Comparison of ENCODE assay signal across 8 mouse cellular contexts in genomic region chr2:153414607-153415006, GRCm38 (mm10).
DNase-seq lines count a peak whose midpoint lies in the region; ATAC-seq and TF ChIP-seq lines count a peak whose summit lies in the region.
"Had no signal": no experiment of that assay in that cellular context is flagged by ENCODE, and none has a peak within 500 bp of the region (broad histone marks: within the 10 kb centered on the region; RNA-seq: fewer than 3 reads in every experiment).

No protein-coding gene starts in this region.

- H3K4me1 ChIP-seq in G1E (ENCODE audit: insufficient read depth, low read depth, low read length) = peaks cover 26% of the 10 kb centered on the region
- H3K4me1 ChIP-seq in embryonic facial prominence, embryonic 14.5 days (ENCODE audit: control insufficient read depth, insufficient read depth, low read length) = no peaks in the 10 kb centered on the region

- no peak overlapping the region for H3K27ac ChIP-seq in layer of hippocampus, adult 2 months
- no peak overlapping the region for H3K27ac ChIP-seq in embryonic facial prominence, embryonic 14.5 days (replicated peaks; ENCODE audit: low read depth, low read length)

- H3K4me2 ChIP-seq in embryonic facial prominence, embryonic 14.5 days (ENCODE audit: low read depth, low read length) = no peak overlapping the region

- TF ChIP-seq CTCF in layer of hippocampus, adult 2 months (conservative IDR thresholded peaks at IDR 0.05) = peak; percentile 72
- TF ChIP-seq CTCF in G1E (IDR thresholded peaks at IDR 0.05; ENCODE audit: low read depth, low read length) = no peak

- 28% methylated on average over 2 of the region's 2 CpGs for WGBS in embryonic facial prominence, embryonic 14.5 days

- no peaks in the 10 kb centered on the region; the same call in 1 of the 2 replicates for H3K27me3 ChIP-seq in G1E (ENCODE audit: insufficient read depth, low read length)
- no peaks in the 10 kb centered on the region for H3K27me3 ChIP-seq in embryonic facial prominence, embryonic 14.5 days (replicated peaks; ENCODE audit: control insufficient read depth, insufficient read depth, low read length)

- H3K9me3 ChIP-seq in G1E (replicated peaks) = no peaks in the 10 kb centered on the region
- H3K9me3 ChIP-seq in embryonic facial prominence, embryonic 14.5 days (ENCODE audit: control insufficient read depth, low read length) = no peaks in the 10 kb centered on the region

- peaks cover 95% of the 10 kb centered on the region for H3K36me3 ChIP-seq in G1E (replicated peaks)
- peaks cover 94% of the 10 kb centered on the region for H3K36me3 ChIP-seq in embryonic facial prominence, embryonic 14.5 days (ENCODE audit: control insufficient read depth, insufficient read depth, low read length)

- no peak overlapping the region for H3K4me3 ChIP-seq in layer of hippocampus, adult 2 months
- H3K4me3 ChIP-seq in G1E (ENCODE audit: low read depth, low read length) = no peak overlapping the region
- H3K4me3 ChIP-seq in embryonic facial prominence, embryonic 14.5 days (ENCODE audit: low read depth, low read length) = no peak overlapping the region
- H3K4me3 ChIP-seq: erythroblast, embryonic 14.5 days had no signal

- ATAC-seq in G1E (ENCODE audit: extremely low read depth, insufficient number of reproducible peaks, low FRiP score, poor library complexity, severe bottlenecking) = no peak
- ATAC-seq in embryonic facial prominence, embryonic 14.5 days (ENCODE audit: low read depth) = no peak

- H3K9ac ChIP-seq in embryonic facial prominence, embryonic 14.5 days (ENCODE audit: low read depth, low read length) = 0 out of 2 replicates have a peak overlapping the region, but pooled peaks have one; percentile 5

- DNase-seq in layer of hippocampus, adult 2 months (ENCODE audit: low spot score in 2 of 2) = no peak
- no peak for DNase-seq in layer of hippocampus, adult 8-10 months (ENCODE audit: low spot score in 2 of 2)
- DNase-seq in G1E (ENCODE audit: low spot score) = peak; percentile 33
- peak; percentile 56 for DNase-seq in embryonic facial prominence, embryonic 14.5 days (ENCODE audit: low spot score)
- peak; percentile 14 for DNase-seq in skeletal muscle tissue, adult 2 months (ENCODE audit: low read depth, low spot score)
- DNase-seq in right cerebral cortex, postnatal 14 days = no peak
- DNase-seq in adrenal gland, postnatal 10 days = no peak

Comparison
In these comparisons a context has a peak if more than half of its experiments do, and no peak if none do; other contexts are left out.
1. DNase-seq: peak in G1E (single experiment), embryonic facial prominence, embryonic 14.5 days (single experiment) and skeletal muscle tissue, adult 2 months (single experiment); none in layer of hippocampus, adult 2 months (0 of 2), layer of hippocampus, adult 8-10 months (0 of 2), right cerebral cortex, postnatal 14 days (single experiment) and adrenal gland, postnatal 10 days (single experiment).